Mouse (Mus musculus) midbrain, embryonic 15.5 days (tissue): Measurements from ENCODE around the gene Pf4. TPM values are rescaled to one million over a fixed set of nuclear protein-coding genes. Genes with fewer than 3 reads are reported as not detected.

Source experiments
- ATAC-seq: fragments of 200-750 bp; cut with Nextera tagmentation; replicated peaks from 2 replicates; pipeline ENCODE4 v1.8.0; 2017; ENCODE audit warnings: moderate TSS enrichment
- H3K27ac ChIP-seq: fragments of 300-500 bp; sonication (generic); 2 replicates; pipeline ENCODE4 v1.5.1; 2015; ENCODE audit warnings: mild to moderate bottlenecking, inconsistent platforms
- H3K27me3 ChIP-seq: fragments of 300-500 bp; sonication (generic); replicated peaks from 2 replicates; pipeline ENCODE4 v1.6.1; 2015; ENCODE audit warnings: inconsistent platforms
- H3K36me3 ChIP-seq: fragments of 300-500 bp; sonication (generic); replicated peaks from 2 replicates; pipeline ENCODE4 v1.6.1; 2015; ENCODE audit warnings: inconsistent platforms
- H3K4me1 ChIP-seq: fragments of 300-500 bp; sonication (generic); 2 replicates; pipeline ENCODE4 v1.6.1; 2015; ENCODE audit warnings: inconsistent platforms
- H3K4me2 ChIP-seq: fragments of 300-500 bp; sonication (generic); 2 replicates; pipeline ENCODE4 v1.6.1; 2015; ENCODE audit warnings: inconsistent platforms, mild to moderate bottlenecking, moderate library complexity
- H3K4me3 ChIP-seq: fragments of 300-500 bp; sonication (generic); 2 replicates; pipeline ENCODE4 v1.5.1; 2015; ENCODE audit warnings: mild to moderate bottlenecking, inconsistent platforms
- H3K9ac ChIP-seq: fragments of 300-500 bp; sonication (generic); 2 replicates; pipeline ENCODE4 v1.6.1; 2015; ENCODE audit warnings: mild to moderate bottlenecking, inconsistent platforms
- H3K9me3 ChIP-seq: fragments of 300-500 bp; sonication (generic); 2 replicates; pipeline ENCODE4 v1.6.1; 2016; ENCODE audit warnings: inconsistent platforms
- WGBS: fragments of 180-500 bp; shearing (Covaris S2); methylation state at CpG from one replicate; pipeline ENCODE4 v1.1.7; 2015; ENCODE audit warnings: mixed read lengths; 5-methylcytosine and 5-hydroxymethylcytosine counted together
- polyA plus RNA-seq: library from polyadenylated mRNA; unstranded; fragments of >200 nt; fragmentation: Nextera tagmentation; extraction: Ambion mirVana; gene quantifications from 2 replicates; pipeline ENCODE4 v1.2.1, GENCODE M21; 2015

The Pf4 gene
- polyA plus RNA-seq, 1 experiment from 2014 or later, result 50.3 TPM

GRCm38 (mm10) chr5:90763912-90764665 is 8.1 kb upstream of the Pf4 start:
- 81% methylated on average over 12 of the region's 12 CpGs for WGBS

DNA sequence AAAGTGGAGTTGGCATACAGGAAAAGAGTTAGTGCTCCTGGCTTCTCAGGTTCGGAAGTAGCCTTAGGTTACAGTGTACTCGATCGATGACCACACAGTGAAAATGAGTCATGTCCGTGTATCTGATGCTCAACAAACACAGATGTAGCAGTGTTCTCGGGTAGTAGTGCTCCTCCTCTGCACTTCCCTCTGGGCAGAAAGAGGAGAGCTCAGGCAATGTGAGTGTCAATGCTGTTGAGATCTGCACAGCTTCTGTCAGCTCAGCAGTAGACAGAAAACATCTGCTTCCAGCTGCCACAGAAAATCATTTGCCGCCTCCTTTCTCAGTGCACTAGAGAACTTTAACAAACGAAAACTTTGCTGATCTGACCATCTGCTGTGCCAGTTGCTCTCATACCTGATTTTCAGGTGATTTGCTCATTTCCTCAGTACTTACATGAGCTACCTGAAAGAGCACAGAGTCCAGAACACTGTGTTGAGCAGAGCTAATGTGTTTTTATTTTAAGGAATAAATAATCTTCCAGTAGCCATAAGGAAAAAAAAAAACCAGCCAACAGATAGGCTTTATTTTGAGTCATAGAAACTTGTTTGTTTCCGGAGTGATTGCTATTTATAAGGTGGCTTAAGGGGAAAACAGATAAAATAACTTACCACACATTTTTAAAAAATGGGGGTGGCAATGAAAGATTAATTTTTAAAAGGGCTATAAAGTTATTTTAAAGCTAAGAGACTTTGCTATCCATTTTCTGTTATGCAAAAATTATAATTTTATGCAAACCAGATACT is 6.2 kb upstream of the Pf4 start:
- no peaks in the 10 kb centered on the region for H3K36me3 ChIP-seq

More at GRCm38 (mm10) chr5:90763912-90764665, 8.1 kb upstream of the Pf4 start:
- H3K9ac ChIP-seq, result no peak overlapping the region
- no peak for ATAC-seq
- H3K27ac ChIP-seq, result no peak overlapping the region
- H3K36me3 ChIP-seq, result no peaks in the 10 kb centered on the region
- no peak overlapping the region for H3K4me2 ChIP-seq
- peaks cover 9% of the 10 kb centered on the region for H3K4me1 ChIP-seq
- no peak overlapping the region for H3K4me3 ChIP-seq
- H3K9me3 ChIP-seq, result no peaks in the 10 kb centered on the region
- H3K27me3 ChIP-seq, result no peaks in the 10 kb centered on the region; the same call in 1 of the 2 replicates

DNA sequence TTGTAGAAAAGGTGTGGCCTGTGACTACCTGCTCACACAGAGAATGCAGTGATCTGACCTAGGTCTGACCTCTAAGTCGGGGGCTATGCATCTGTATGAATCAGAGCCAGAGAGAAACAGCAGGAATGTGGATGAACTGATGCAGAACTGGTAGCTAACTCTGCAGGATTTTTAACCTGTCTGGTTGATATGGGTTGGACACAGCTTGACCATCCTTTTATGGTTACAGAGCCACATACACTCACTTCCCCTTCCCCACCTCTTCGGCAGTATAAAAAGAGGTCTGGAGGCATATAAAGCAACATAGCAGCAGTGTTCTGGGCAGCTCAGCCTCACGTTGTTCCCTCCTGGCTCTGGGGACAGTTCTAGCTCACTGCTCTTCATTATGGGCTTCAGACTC is 4.0 kb upstream of the Pf4 start, which contains the start of gene Ppbp:
Gene Ppbp (plus strand): TSS at position 301 of the 400 bp plus-strand sequence.
- Histone ChIP-seq H3K4me2 (no peak within 1 kb of the TSS), H3K9me3 (no peaks in the 10 kb centered on the region), H3K27ac (no peak within 1 kb of the TSS), H3K36me3 (no peaks in the 10 kb centered on the region), H3K4me3 (no peak within 1 kb of the TSS), H3K9ac (no peak within 1 kb of the TSS), H3K27me3 (no peaks in the 10 kb centered on the region), H3K4me1 (no peaks in the 10 kb centered on the region)
- no peak for ATAC-seq
- 68% methylated on average over 3 of the region's 3 CpGs for WGBS

More for the DNA sequence above, 6.2 kb upstream of the Pf4 start:
- H3K27ac ChIP-seq, result no peak overlapping the region
- no peaks in the 10 kb centered on the region; the same call in 1 of the 2 replicates for H3K27me3 ChIP-seq
- H3K4me1 ChIP-seq, result no peaks in the 10 kb centered on the region
- WGBS, result 85% methylated on average over 8 of the region's 8 CpGs
- H3K4me2 ChIP-seq, result no peak overlapping the region
- H3K4me3 ChIP-seq, result no peak overlapping the region
- H3K9ac ChIP-seq, result no peak overlapping the region
- ATAC-seq, result no peak
- H3K9me3 ChIP-seq, result no peaks in the 10 kb centered on the region

- Histone ChIP-seq H3K4me2 (no peak overlapping the region), H3K27ac (no peak overlapping the region), H3K36me3 (no peaks in the 10 kb centered on the region), H3K4me3 (no peak overlapping the region), H3K4me1 (no peaks in the 10 kb centered on the region), H3K9ac (no peak overlapping the region), H3K27me3 (no peaks in the 10 kb centered on the region), H3K9me3 (no peaks in the 10 kb centered on the region)
- no peak for ATAC-seq
- WGBS, result 66% methylated on average over 3 of the region's 3 CpGs
Observed at GRCm38 (mm10) chr5:90771369-90771768, 866 bp upstream of the Pf4 start.

DNA sequence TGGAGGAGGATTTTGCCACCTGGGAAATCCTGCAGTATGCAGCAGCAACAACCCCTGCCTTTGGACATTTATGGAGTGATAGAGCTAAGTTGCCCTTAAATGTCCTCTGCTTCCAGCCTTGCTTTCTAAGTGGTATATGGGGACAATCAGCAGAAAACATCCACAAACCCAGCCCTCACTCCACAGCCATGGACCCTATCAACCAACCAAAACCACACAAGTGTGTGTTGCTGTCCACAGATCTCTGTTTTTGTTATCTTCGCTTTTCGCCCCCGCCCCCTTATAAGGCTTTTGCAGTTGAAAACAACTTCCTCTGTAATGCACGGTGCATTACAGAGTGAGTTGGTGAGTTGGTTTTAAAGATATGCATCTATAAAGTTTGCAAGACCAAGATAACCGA is 3.3 kb downstream of the Pf4 start:
- no peak overlapping the region for H3K9ac ChIP-seq
- H3K9me3 ChIP-seq, result no peaks in the 10 kb centered on the region
- no peak for ATAC-seq
- no peak overlapping the region for H3K27ac ChIP-seq
- no peaks in the 10 kb centered on the region for H3K27me3 ChIP-seq
- 93% methylated on average over 5 of the region's 5 CpGs for WGBS
- no peak overlapping the region for H3K4me3 ChIP-seq
- no peaks in the 10 kb centered on the region for H3K36me3 ChIP-seq
- H3K4me1 ChIP-seq, result no peaks in the 10 kb centered on the region
- no peak overlapping the region for H3K4me2 ChIP-seq

GRCm38 (mm10) chr5:90777621-90778020 is 5.4 kb downstream of the Pf4 start:
- Histone ChIP-seq H3K27ac (no peak overlapping the region), H3K4me2 (no peak overlapping the region), H3K4me3 (no peak overlapping the region), H3K27me3 (no peaks in the 10 kb centered on the region), H3K9ac (no peak overlapping the region), H3K9me3 (no peaks in the 10 kb centered on the region), H3K36me3 (no peaks in the 10 kb centered on the region), H3K4me1 (no peaks in the 10 kb centered on the region)
- no peak for ATAC-seq
- 82% methylated on average over 10 of the region's 10 CpGs for WGBS

DNA sequence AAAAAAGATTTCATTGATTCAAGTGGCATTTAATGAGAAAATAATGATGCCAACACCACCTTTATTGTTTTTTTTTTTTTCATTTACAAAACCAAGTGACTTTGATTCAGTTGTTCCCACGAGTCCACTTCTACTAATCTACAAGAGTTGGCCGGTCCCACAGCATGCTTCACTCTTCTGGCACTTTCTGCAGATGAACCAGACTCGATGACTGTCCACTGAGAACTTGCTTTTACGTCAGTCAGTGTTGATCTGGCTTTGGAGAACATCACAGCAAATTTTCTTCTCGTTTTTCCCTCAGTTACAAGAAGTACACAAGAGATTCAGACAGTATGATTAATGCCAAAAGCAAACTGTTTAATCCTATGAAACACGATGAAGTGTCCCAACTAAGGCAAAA is 6.6 kb downstream of the Pf4 start:
- 80% methylated on average over 6 of the region's 6 CpGs for WGBS
- Histone ChIP-seq H3K4me2 (no peak overlapping the region), H3K27me3 (no peaks in the 10 kb centered on the region), H3K36me3 (no peaks in the 10 kb centered on the region), H3K9me3 (no peaks in the 10 kb centered on the region), H3K27ac (no peak overlapping the region), H3K9ac (no peak overlapping the region), H3K4me1 (no peaks in the 10 kb centered on the region), H3K4me3 (no peak overlapping the region)
- no peak for ATAC-seq

- Histone ChIP-seq H3K4me3 (no peak overlapping the region), H3K4me2 (no peak overlapping the region), H3K36me3 (no peaks in the 10 kb centered on the region), H3K9ac (no peak overlapping the region), H3K9me3 (no peaks in the 10 kb centered on the region), H3K27ac (no peak overlapping the region), H3K4me1 (no peaks in the 10 kb centered on the region), H3K27me3 (no peaks in the 10 kb centered on the region)
- 90% methylated on average over 3 of the region's 3 CpGs for WGBS
- ATAC-seq, result no peak
Observed at GRCm38 (mm10) chr5:90783697-90784096, 11.5 kb downstream of the Pf4 start.

DNA sequence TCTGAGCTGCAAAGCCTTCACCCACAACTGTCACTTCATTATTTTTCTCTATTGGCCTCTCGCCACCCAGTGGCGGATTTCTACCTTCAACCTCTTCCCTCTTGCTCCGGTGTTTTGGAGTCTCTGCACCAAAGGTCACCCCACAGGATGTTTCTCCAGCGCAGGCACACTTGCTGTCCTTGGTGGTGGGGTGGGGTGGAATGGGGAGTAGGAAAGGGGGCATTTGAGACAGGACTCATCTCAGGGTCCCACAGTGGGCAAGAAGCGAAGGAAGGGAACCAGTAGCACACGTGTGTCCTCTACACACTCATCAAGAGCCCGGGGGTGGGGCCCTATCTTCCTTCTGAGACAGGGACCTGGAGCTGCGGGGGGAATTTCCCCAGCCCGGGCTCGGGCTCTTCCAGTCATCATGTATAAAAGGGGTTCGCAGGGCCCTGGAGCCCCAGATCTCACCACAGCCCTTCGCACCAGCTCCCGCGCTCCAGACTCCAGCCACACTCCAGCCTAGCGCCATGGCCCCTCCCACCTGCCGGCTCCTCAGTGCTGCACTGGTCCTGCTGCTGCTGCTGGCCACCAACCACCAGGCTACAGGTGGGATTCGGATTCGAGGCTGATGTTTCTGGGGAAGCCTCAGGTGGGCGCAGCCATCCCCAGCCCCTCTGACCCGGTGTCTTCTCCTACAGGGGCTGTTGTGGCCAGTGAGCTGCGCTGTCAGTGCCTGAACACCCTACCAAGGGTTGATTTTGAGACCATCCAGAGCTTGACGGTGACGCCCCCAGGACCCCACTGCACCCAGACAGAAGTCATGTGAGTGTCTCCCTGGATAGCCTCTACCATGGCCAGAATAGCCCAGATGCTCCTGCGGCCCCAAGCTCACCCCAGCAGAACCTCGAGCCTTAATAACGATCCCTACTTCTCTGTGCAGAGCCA is 13.7 kb downstream of the Pf4 start, which contains the start of gene Cxcl3:
Gene Cxcl3 (plus strand): TSS at position 445 of the 930 bp plus-strand sequence.
- no peaks in the 10 kb centered on the region for H3K4me1 ChIP-seq

DNA sequence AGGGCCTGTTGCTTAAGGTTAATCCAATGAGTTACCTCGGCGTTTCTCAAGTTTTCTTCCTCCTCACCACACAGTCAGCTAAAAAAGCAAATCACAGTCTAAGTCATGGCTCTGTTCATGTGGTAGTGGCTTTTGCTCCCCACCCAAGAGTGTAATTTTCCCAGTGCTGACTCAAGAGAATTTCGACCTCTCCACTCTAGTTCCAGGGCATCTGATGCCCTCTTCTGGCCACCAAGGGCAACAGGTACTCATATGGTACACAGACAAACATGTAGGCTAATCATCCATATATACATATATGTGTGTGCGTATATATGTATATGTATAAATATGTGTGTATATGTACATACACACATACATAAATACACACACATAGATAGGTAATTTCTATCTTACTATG is 15.9 kb downstream of the Pf4 start:
- no peak overlapping the region for H3K4me3 ChIP-seq
- no peaks in the 10 kb centered on the region for H3K4me1 ChIP-seq
- WGBS, result 72% methylated on average over 4 of the region's 4 CpGs
- H3K9ac ChIP-seq, result no peak overlapping the region
- no peak overlapping the region for H3K4me2 ChIP-seq
- no peak for ATAC-seq
- H3K9me3 ChIP-seq, result no peaks in the 10 kb centered on the region
- no peak overlapping the region for H3K27ac ChIP-seq
- H3K36me3 ChIP-seq, result no peaks in the 10 kb centered on the region
- H3K27me3 ChIP-seq, result no peaks in the 10 kb centered on the region

More for the DNA sequence above, 13.7 kb downstream of the Pf4 start, which contains the start of gene Cxcl3:
- H3K4me2 ChIP-seq, result peak within 1 kb of the TSS; percentile 66
- no peaks in the 10 kb centered on the region for H3K36me3 ChIP-seq
- no peaks in the 10 kb centered on the region for H3K27me3 ChIP-seq
- 16% methylated on average over 26 of the region's 26 CpGs for WGBS
- H3K27ac ChIP-seq, result no peak within 1 kb of the TSS
- peak; percentile 95 for ATAC-seq
- no peaks in the 10 kb centered on the region for H3K9me3 ChIP-seq
- H3K9ac ChIP-seq, result peak within 1 kb of the TSS; percentile 26; the same call in 1 of the 2 replicates
- H3K4me3 ChIP-seq, result peak within 1 kb of the TSS; percentile 37

DNA sequence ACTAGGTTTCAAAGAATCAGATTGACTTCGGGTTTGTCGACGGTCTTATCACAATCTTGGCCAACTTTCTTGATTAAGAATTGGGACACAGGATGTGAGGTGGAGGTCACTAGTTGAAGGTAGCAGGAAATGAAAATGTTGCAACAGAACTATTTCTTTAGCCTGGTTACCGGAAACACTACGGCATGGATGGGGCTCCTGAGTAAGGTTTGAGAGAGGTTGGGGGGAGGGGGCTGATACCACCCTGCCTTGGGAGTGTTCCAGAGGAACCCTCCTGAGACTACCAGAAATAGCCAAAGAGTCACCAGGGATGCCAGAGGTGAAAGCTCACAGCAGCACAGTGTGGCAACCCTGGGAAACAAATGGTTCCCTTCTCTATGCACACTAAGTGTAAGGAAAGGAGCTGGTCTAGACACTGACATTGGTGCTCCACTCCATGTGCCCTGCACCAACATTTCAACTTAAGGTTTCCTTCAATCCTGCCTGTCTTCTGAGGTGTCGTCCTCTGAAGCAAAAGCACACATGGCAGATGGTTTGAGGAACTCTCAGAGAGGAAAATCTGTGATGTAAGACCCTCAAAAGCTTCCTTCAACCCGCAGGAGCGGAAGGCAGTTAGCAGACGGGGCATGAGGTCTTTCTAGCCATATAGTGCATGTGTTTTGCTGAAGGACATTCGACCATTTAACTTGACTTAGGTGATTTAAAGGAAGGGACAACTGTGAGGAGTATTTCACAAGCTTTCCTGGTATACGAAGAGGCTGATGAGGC is 17.3 kb downstream of the Pf4 start:
- Histone ChIP-seq H3K4me2 (no peak overlapping the region), H3K9me3 (no peaks in the 10 kb centered on the region), H3K4me3 (no peak overlapping the region), H3K27me3 (no peaks in the 10 kb centered on the region), H3K9ac (no peak overlapping the region), H3K4me1 (no peaks in the 10 kb centered on the region), H3K27ac (no peak overlapping the region), H3K36me3 (no peaks in the 10 kb centered on the region)
- 88% methylated on average over 11 of the region's 11 CpGs for WGBS
- ATAC-seq, result no peak
